Mouse (Mus musculus): ENCODE measurements around the gene Camk1g.

Camk1g gene

DNA sequence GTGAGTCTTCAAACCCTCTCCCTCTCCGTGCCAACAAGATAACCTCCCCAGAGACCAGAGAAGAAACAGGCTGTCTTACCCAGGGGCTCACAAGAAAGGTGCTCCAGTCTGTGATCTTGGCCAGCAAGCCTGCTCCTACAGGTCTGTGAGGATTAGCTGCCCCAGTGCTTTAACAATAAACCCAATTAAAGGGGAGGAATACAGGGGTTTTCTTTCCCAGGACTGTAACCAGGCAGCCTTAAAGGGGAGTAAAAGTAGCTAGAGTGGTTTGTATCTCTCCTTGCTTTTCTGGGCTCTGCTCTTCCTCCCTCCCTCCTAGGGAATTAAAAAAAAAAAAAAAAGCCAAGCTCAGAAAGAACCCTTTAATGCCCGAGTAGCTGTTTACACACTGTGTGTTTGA lies at the start of gene Camk1g:
Gene Camk1g (minus strand): TSS at position 203 of the 400 bp plus-strand sequence.
- no peak for DNase-seq (ENCODE audit: low read depth in 2 of 2, low spot score in 2 of 2)

GRCm38 (mm10) chr1:193419168-193419567 lies 49.1 kb upstream of the Camk1g start:
- DNase-seq (ENCODE audit: low read depth in 2 of 2, low spot score in 2 of 2), result no peak

DNA sequence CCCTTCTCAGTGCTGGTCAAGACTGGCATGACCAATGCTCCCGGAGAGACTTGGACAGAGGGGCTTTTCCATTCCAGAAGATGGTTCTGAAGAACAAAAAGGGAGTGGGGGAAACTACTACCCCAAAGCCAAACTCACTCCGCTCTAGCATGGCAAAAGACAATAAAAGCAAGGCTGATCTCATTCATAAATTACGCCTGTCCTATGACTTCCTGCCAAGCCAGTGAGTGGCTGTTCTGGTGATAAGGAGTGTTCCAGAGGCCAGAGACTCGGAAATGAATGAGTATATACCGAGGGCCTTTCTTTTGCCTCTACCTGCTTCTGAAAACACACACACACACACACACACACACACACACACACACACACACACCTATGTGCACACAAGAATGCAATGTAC lies 48.6 kb upstream of the Camk1g start:
- no peak for DNase-seq (ENCODE audit: low read depth in 2 of 2, low spot score in 2 of 2)

- DNase-seq (ENCODE audit: low read depth in 2 of 2, low spot score in 2 of 2), result no peak
These were observed 44.0 kb upstream of the Camk1g start for GRCm38 (mm10) chr1:193414067-193414466.

DNA sequence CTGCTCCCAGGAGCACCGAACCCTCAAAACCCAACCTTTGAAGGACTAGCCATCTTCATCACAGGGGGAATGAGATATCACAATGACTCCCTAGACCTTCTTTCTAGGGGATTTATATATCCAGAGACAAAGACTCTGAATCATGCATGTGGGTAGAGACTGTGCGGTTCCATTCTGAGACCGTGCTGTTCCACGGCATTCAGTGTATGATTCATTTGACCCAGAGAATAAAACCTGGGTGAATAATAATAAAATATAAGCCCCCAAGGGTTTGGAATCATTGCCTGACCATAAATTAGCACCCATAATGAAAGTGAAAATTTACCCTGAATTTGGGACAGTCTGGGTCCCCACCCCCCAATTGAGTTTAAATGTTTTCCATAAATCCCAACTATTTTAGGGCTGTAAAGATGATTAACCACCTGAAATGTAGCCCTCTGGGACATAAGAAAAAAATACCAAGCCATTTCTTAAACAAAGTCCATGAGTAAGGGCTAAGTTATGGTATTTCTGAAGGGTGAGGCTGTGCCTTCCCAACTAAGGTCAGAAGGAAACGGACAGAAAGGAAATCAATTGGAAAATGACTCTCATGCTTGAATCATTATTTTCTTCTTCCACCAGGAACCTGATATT lies 43.4 kb upstream of the Camk1g start:
- no peak for DNase-seq (ENCODE audit: low read depth in 2 of 2, low spot score in 2 of 2)

DNA sequence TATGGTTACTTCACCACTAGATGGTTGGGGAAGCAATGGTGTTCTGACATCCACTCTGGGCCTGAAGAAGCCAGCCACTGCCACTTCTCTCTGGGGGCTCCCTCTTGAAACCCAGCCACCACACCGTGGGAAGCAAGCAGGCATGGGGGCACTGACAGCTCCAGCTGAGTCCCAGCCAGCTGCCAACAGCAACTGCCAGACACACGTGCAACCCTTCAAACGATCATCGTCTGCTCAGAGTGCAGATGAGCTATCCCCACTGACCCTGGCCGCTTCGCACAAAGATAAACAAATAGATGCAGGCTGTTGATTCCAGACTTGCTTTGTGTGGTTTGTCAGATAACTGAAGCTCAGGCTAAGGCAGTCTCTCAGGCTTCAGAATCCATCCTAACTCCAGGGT lies 37.4 kb upstream of the Camk1g start:
- no peak for DNase-seq (ENCODE audit: low read depth in 2 of 2, low spot score in 2 of 2)

DNA sequence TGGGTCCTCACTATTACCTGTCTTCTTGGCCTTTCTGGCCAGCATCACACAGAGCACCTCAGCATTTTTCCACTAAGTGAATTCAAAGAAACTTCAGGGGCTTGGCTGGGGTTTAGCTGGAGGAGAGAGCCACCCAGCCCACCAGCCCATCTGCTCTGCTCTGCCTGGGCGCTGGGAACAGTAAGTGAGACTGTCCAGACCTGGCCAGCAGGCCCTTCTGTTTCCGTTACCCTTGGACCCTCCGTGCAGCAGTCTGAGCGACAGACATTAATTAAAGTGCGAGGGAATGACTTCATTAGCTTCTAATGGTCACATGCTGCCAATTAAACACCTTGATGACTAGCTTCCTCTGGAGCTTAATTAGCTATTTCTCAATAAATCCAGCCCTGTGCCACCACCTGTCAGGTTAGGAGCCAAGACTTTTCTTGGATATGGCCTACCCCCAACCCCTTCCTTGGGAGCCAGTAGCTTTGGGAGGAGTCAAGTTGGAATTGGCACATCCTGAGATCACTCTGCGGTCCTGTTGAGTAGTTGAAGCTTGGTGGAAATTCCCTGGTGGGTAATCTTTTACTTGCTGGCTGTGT lies 36.1 kb upstream of the Camk1g start:
- no peak for DNase-seq (ENCODE audit: low read depth in 2 of 2, low spot score in 2 of 2)

DNA sequence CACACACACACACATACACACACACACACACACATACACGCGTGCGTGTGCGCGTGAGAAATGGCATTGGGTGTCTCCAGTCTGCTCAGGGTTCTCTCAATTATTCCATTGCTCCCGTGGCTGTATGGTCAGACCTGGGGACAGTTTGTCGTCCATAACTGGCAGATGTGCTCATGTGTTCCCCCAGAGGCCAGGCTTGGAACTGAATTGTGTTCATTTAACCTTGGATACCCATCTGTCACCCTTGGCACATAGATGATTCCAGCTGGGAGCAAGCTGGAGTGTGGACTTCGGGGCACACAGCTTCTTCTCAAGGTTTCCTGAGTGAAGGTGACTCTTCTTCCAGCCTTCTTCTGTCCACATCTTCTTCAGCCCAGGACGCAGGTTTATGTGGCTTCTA lies 31.6 kb upstream of the Camk1g start:
- DNase-seq (ENCODE audit: low read depth in 2 of 2, low spot score in 2 of 2), result no peak

DNA sequence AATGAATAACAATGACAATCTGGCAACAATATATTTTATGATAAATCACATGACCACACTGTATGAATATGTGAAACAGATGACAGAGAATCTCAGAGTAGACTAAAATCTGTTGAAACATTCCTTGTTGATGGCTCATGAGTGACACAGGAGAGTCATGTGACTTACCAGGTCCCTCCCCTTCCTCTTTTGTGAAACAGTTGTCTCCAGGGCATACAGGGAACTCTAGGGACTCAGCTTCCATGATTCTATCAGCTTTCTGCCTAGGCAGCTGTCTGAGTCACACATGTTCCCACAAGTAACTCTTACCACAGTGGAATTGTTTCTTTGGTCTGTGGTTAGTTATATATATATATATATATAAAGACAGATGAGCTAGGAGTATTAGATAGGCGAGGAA lies 30.2 kb upstream of the Camk1g start:
- no peak for DNase-seq (ENCODE audit: low read depth in 2 of 2, low spot score in 2 of 2)

DNA sequence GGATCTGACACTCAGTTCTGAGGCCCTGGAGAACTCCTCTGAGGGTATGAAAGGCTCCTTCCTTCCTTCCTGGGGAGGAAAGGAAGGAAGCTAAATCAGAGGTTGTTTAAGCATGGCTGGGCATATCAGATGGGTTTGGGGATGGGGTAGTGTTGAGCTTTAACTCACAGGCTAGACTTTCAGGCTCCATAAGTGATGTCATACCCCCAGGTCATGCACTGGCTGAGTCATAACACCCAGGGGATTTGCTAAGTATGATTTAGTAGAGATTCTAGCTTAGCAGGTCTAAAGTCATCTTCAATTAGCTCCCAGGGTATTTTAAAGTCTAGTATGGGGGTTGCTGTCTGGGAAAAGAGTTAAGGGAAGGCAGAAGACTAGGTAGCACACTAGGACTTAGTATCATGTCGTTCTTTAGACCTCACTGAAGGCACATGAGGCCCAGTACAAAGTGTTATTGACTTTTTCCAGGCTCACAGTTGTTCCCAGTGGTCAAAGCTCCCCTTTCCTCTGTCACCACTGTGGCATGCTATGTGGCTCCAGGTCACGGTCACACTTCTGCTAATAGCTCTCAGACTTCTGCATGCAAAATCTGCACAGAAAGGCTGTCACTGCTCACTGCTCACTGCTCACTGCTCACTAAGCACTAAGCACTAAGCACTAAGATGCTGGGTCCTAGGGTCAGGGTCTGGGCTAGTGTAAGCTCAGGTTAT lies 28.8 kb upstream of the Camk1g start:
- DNase-seq (ENCODE audit: low read depth in 2 of 2, low spot score in 2 of 2), result no peak

- DNase-seq (ENCODE audit: low read depth in 2 of 2, low spot score in 2 of 2), result no peak
These were observed 27.0 kb upstream of the Camk1g start for GRCm38 (mm10) chr1:193397109-193397508.

DNA sequence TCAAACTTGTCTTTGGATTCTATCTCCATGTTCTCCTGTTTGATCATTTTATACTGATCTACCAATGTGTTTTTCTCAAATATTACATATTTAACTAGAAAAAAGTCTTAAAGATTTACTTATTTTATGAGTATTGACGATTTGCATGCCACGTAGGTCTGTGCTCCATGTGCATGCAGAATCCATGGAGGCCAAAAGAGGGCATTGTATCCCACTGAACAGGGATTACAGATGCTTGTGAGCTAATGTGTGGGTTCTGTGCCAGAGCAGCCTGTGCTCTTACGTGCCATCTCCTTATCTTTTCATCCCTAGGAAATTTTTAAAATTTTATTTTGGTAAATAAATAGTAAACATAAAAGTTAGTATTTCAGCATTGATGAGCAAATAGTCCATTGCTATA lies 22.2 kb upstream of the Camk1g start:
- DNase-seq (ENCODE audit: low read depth in 2 of 2, low spot score in 2 of 2), result no peak

DNA sequence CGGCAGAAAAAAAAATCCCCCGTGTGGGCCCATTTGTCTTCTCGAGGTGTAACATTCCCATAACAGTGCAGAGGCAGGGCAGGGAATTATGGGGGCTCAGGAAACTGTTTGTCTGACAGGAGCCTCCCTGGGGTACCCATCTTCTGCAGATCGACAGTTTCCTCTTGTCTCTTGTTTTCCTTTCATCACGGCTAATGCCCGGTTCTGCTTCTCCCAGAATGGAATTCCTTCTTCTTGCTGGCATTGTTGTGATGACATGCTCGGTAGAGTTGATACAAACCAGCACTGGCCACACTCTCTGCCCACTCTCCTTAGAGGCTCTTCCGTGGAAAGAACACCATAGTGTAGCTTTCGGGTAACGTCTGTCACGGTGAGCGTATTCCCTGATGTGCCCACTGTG lies 19.9 kb upstream of the Camk1g start:
- no peak for DNase-seq (ENCODE audit: low read depth in 2 of 2, low spot score in 2 of 2)

GRCm38 (mm10) chr1:193389505-193389904 lies 19.4 kb upstream of the Camk1g start:
- DNase-seq (ENCODE audit: low read depth in 2 of 2, low spot score in 2 of 2), result no peak

DNA sequence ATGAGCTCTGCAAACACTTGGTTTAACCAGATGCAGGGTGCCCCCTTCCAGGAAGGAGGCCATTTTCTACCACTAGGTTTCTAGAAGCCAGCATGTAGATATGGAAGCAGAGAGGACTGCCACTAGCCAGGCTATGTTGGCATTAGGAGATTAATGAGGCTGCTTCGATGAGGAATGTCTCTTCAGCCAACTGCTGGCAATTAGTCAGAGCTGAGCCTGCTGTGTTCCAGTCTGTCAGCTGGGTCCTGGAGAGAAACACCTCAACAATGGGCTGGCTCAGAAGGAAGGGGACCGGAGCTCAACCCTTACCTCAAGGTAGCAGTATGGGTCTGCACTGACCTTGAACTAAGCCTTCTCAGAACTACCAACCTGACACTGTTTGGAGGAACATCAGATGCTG lies 17.1 kb upstream of the Camk1g start:
- no peak for DNase-seq (ENCODE audit: low read depth in 2 of 2, low spot score in 2 of 2)

- peak; percentile 56 to 58 for DNase-seq (ENCODE audit: low read depth in 2 of 2, low spot score in 2 of 2)
These were observed 16.0 kb upstream of the Camk1g start for GRCm38 (mm10) chr1:193386136-193386535.

DNA sequence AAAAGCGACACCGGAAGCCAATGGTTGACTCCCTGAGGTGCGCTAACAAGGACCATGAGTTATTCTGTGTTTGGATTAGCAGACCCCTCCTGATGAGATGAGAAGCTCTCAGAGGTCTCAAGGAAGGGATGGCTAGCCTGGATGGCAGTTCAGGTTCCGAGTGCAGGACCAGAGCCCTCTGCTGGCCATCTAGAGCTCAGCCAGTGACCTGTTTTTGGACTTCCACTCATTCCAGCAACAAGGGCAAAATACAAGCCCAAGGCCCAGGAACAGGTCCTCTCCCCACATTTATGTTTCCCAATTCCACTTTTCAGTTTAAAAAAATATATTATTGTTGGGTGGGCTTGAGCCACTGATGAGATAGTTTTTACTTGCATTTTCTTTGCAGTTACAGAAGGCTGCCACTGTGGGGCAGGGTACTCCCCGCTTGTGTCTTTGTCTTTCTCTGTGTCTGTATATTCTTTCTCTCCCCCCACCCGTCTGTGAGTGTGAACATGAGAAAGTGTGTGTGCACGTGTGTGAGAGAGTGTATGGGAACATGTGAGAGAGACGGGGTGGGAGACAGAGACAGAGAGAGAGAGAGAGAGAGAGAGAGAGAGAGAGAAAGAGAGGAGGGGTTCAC lies 12.9 kb upstream of the Camk1g start:
- peak; percentile 11 to 34 for DNase-seq (ENCODE audit: low read depth in 2 of 2, low spot score in 2 of 2)

- no peak for DNase-seq (ENCODE audit: low read depth in 2 of 2, low spot score in 2 of 2)
These were observed 12.3 kb upstream of the Camk1g start for GRCm38 (mm10) chr1:193382435-193382834.

DNA sequence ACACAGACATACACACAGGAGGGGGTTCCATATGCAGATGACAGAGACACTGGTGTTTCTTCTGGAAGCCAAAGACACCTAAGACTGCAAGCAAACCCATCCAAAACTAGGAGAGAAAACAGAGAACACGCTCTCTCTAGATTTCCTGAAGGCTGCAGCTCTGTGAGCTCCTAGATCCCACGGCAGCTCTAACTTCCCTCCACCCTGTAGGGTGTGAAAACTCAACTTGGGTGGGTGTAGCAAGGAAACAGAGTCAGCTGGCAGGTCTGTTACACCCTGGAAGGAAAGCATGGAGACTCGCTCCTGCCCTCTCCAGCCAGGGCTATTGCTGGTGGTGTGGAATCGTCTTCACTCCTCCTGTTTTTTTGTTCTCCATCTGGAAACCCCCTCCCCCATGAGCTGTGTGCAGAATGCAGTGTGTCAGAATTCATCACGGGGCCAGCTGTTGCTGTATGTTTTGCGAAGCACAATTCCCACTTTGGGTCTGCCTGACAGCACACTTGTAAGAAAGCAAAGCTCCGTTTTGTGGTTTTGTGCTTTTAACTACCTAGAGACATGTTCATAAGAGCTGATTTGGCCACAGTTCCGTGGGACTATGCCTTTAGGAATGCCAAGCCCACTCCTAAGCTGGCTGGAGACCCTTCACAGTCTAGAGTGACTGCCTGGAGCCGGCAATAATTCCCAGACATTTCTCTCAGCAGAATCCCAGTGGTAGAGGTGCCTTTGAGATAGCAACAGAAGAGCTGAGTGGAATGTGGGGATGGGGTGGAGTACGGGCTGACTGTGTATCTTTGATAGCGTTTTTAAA lies 11.7 kb upstream of the Camk1g start:
- no peak for DNase-seq (ENCODE audit: low read depth in 2 of 2, low spot score in 2 of 2)

- DNase-seq (ENCODE audit: low read depth in 2 of 2, low spot score in 2 of 2), result no peak
These were observed 10.8 kb upstream of the Camk1g start for GRCm38 (mm10) chr1:193380877-193381276.

- no peak for DNase-seq (ENCODE audit: low read depth in 2 of 2, low spot score in 2 of 2)
These were observed 9.5 kb upstream of the Camk1g start for GRCm38 (mm10) chr1:193379634-193380033.
